25 mouse cellular contexts compared by ENCODE assay signal in genomic region chr13:77909184-77909583, GRCm38 (mm10).
DNase-seq lines count a peak whose midpoint lies in the region; ATAC-seq and TF ChIP-seq lines count a peak whose summit lies in the region.
"Had no signal": no experiment of that assay in that cellular context is flagged by ENCODE, and none has a peak within 500 bp of the region (broad histone marks: within the 10 kb centered on the region; RNA-seq: fewer than 3 reads in every experiment).

No protein-coding gene starts in this region.

- CTCF ChIA-PET in Patski (lab: Charles Lee) = no interaction called here

- H3K27ac ChIP-seq in heart, adult 2 months = no peak overlapping the region
- H3K27ac ChIP-seq in heart, embryonic 12.5 days (ENCODE audit: poor library complexity, severe bottlenecking) = no peak overlapping the region
- peak overlapping the region; percentile 32; the same call in 1 of the 2 replicates for H3K27ac ChIP-seq in layer of hippocampus, adult 2 months
- H3K27ac ChIP-seq: hindbrain, embryonic 15.5 days; left cerebral cortex, adult 2 months; limb, embryonic 12.5 days; liver, embryonic 15.5 days; macrophage; neural tube, embryonic 12.5 days had no signal

- TF ChIP-seq EP300 in heart, adult 2 months (IDR thresholded peaks at IDR 0.05; ENCODE audit: insufficient read depth, low read depth, low read length) = no peak

- no peaks in the 10 kb centered on the region for H3K36me3 ChIP-seq in heart, adult 2 months (ENCODE audit: control insufficient read depth, insufficient read depth, low read length)
- H3K36me3 ChIP-seq in heart, embryonic 12.5 days = no peaks in the 10 kb centered on the region
- H3K36me3 ChIP-seq: hindbrain, embryonic 15.5 days; limb, embryonic 12.5 days; liver, embryonic 15.5 days; neural tube, embryonic 12.5 days had no signal

- intact Hi-C loops in heart, adult 2 months (cut with DNase I) = no loop called here

- 79% methylated on average over 2 of the region's 2 CpGs for WGBS in heart, adult 2 months
- 73% methylated on average over 2 of the region's 2 CpGs for WGBS in heart, embryonic 12.5 days

- in situ Hi-C loops in Patski (cut with MboI; ENCODE audit: low pct_unique_long_range_greater_than_20kb) = no loop called here

- POLR2A ChIA-PET in Patski (lab: Charles Lee) = no interaction called here

- H3K4me1 ChIP-seq in heart, adult 2 months (ENCODE audit: control insufficient read depth, insufficient read depth, low read length) = no peaks in the 10 kb centered on the region
- H3K4me1 ChIP-seq in heart, embryonic 12.5 days (replicated peaks) = no peaks in the 10 kb centered on the region
- H3K4me1 ChIP-seq: hindbrain, embryonic 15.5 days; limb, embryonic 12.5 days; liver, embryonic 15.5 days; neural tube, embryonic 12.5 days had no signal

- no peak for ATAC-seq in heart, embryonic 12.5 days (ENCODE audit: insufficient number of reproducible peaks, low FRiP score)
- no peak for ATAC-seq in Patski
- no peak for ATAC-seq in megakaryocyte progenitor cell, adult 5-6 weeks (replicated peaks; ENCODE audit: poor library complexity)

- H3K4me3 ChIP-seq in heart, adult 2 months = no peak overlapping the region
- no peak overlapping the region for H3K4me3 ChIP-seq in heart, embryonic 12.5 days
- no peak overlapping the region for H3K4me3 ChIP-seq in layer of hippocampus, adult 2 months
- H3K4me3 ChIP-seq: erythroblast, embryonic 14.5 days; hindbrain, embryonic 15.5 days; left cerebral cortex, adult 2 months; limb, embryonic 12.5 days; liver, embryonic 15.5 days; neural tube, embryonic 12.5 days had no signal

- no peaks in the 10 kb centered on the region for H3K27me3 ChIP-seq in heart, adult 2 months (ENCODE audit: control insufficient read depth, insufficient read depth, low read length)
- H3K27me3 ChIP-seq in heart, embryonic 12.5 days (replicated peaks) = no peaks in the 10 kb centered on the region
- no peaks in the 10 kb centered on the region for H3K27me3 ChIP-seq in Patski
- H3K27me3 ChIP-seq: CH12.LX; hindbrain, embryonic 15.5 days; limb, embryonic 12.5 days; liver, embryonic 15.5 days; neural tube, embryonic 12.5 days had no signal

- H3K4me2 ChIP-seq in heart, embryonic 12.5 days = no peak overlapping the region
- H3K4me2 ChIP-seq: hindbrain, embryonic 15.5 days; limb, embryonic 12.5 days; liver, embryonic 15.5 days; neural tube, embryonic 12.5 days had no signal

- no peaks in the 10 kb centered on the region for H3K9me3 ChIP-seq in heart, embryonic 12.5 days (replicated peaks)
- H3K9me3 ChIP-seq: hindbrain, embryonic 15.5 days; limb, embryonic 12.5 days; liver, embryonic 15.5 days; neural tube, embryonic 12.5 days had no signal

- H3K9ac ChIP-seq in heart, adult 2 months (ENCODE audit: low read depth, low read length) = no peak overlapping the region
- no peak overlapping the region for H3K9ac ChIP-seq in heart, embryonic 12.5 days
- H3K9ac ChIP-seq: hindbrain, embryonic 15.5 days; limb, embryonic 12.5 days; liver, embryonic 15.5 days; neural tube, embryonic 12.5 days had no signal

- DNase-seq in heart, adult 2 months = no peak
- DNase-seq in layer of hippocampus, adult 2 months (ENCODE audit: low spot score in 2 of 2) = no peak
- no peak for DNase-seq in layer of hippocampus, postnatal 14 days (ENCODE audit: low spot score in 2 of 2)
- DNase-seq in 416B (ENCODE audit: low read depth) (peak; percentile 13), Patski (ENCODE audit: low read depth, low spot score) (no peak)
- DNase-seq in spleen, postnatal 10 days (ENCODE audit: low spot score in 2 of 2) = no peak
- DNase-seq: adrenal gland, adult 2 months; cerebellum, adult 8-10 months; cerebellum, postnatal 25 days; gastrocnemius, postnatal 10 days; kidney, adult 9 months; kidney, postnatal 14 days; midbrain, embryonic 14.5 days; right cerebral cortex, postnatal 4 days; thymus, postnatal 4 days had no signal

- H3K79me2 ChIP-seq in heart, adult 2 months (replicated peaks; ENCODE audit: control insufficient read depth, insufficient read depth, low read length) = no peaks in the 10 kb centered on the region; the same call in 1 of the 2 replicates

- TF ChIP-seq POLR2A in heart, adult 2 months (IDR thresholded peaks at IDR 0.05; ENCODE audit: insufficient read depth, low read depth, low read length) = no peak

- TF ChIP-seq CTCF in heart, adult 2 months (IDR thresholded peaks at IDR 0.05) = peak; percentile 8; the same call in 1 of the 2 replicates
- TF ChIP-seq CTCF in layer of hippocampus, adult 2 months (conservative IDR thresholded peaks at IDR 0.05) = peak; percentile 62
- TF ChIP-seq CTCF in Patski (IDR thresholded peaks at IDR 0.05) = peak; percentile 20

Comparison
In these comparisons a context has a peak if more than half of its experiments do, and no peak if none do; other contexts are left out.
1. CTCF ChIP-seq: peak in every context shown above with its lines; median percentile 62 in layer of hippocampus, adult 2 months; 20 in Patski; 8 in heart, adult 2 months.